Mouse (Mus musculus): ENCODE results near the gene Slc25a21.

GRCm38 (mm10) chr12:56689331-56689730 lies 507.9 kb downstream of the Slc25a21 start:
- TF ChIP-seq CTCF (IDR thresholded peaks at IDR 0.05; ENCODE audit: low read depth, low read length) (no peak), POLR2A (IDR thresholded peaks at IDR 0.05; ENCODE audit: borderline replicate concordance, low read depth, low read length) (no peak)
